Mouse (Mus musculus) thymus, postnatal 14 days (tissue): ENCODE data around the gene Cdkn2b.

ENCODE experiments used
- DNase-seq: peaks from one replicate; pipeline ENCODE4 v3.0.0; 2021

Cdkn2b gene

DNA sequence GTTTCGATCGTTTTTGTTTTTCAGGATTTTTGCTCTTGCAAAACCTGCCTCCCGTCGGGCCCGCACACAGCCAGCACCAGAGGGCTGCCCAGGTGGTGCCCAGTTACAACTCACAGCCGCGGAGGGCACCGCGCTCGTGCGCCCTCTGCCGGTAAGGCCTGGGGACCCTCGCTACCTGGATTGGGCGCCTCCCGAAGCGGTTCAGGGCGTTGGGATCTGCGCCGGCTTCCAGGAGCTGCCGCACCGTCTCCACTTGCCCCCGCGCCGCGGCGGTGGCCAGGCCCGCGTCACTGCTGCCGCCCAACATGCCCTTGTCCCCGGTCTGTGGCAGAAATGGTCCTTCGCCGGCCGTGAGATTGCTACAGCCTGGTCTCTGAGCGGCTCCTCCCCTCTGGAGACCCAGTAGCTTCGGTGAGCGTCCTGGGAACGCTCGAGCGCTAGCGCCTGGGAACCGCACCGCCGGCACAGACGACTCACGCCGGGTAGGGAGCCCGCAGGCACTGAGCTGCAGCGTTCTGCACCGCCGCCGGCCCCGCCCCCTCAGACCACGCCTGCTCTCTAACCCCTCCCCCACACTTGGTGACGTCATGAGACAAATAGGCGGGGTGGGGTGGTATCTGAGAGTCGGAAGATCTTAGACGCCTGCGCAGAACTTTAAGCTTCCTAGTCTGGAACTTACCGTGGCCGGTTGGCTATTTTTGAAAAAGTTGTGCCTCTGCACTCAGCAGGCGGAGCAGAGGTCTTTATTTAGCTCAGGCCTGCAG, at the start of gene Cdkn2b:
Gene Cdkn2b, minus strand, starts transcription at position 549 of the 764 bp plus-strand sequence.
- DNase-seq = peak; percentile 72

DNA sequence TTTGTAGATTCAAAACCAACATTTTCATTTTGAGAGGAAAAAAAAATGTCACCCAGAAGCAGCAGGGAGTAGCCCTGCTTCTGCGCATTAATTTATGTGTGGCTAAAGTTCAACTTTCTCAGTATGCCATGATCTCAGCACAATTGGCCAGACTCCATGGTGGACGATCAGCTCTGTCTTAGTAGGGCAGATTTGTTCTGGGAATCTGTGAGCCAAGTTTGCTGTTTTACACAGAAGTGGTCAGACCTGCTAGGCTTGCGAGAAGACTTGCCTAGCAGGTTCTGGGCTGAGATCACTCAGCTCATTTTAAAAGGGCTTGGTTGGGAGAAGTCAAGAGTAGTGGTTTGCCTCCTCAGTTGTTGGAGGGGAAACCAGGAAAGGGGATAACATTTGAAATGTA, 49.5 kb upstream of the Cdkn2b start:
- no peak for DNase-seq

DNA sequence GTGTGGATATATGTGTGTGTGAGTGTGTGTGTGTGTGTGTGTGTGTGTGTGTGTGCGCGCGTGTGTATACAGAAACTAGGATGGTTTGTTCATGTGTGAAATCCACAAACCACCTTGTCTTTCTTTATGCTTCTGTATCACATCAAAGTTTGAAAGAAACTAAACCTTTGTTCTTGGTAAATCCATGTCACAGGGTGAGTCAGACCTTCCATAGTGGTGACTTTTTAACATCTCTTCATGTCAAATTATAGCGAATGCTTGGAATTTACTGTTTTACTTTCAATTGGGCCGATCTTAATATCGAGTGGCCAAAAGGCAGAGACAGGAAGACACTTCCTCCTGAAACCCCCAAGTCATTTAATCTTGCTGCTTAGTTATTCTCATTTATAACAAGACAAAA, 48.7 kb upstream of the Cdkn2b start:
- DNase-seq = no peak

DNA sequence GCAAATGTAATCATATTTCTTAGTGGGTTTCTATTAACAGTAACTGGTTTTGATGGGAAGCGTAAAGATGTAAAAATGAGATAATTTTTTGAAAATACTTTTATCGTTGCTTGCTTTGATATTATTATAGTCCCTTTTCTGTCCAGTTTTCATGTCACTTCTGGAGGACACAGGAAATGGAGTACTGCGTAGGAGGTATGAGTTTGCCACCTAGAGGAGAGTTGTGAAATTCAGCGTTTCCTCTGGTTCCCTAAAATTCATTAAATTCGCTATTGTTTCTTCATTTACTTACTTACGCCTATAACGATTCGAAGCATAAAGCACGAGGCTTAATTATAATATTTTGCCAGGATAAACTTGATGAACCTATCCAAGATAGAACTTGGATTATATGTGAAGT, 43.1 kb upstream of the Cdkn2b start:
- no peak for DNase-seq

- DNase-seq = no peak
These were observed 42.3 kb upstream of the Cdkn2b start for GRCm38 (mm10) chr4:89353071-89353582.

- DNase-seq = no peak
These were observed 40.6 kb upstream of the Cdkn2b start for GRCm38 (mm10) chr4:89351474-89351873.

- no peak for DNase-seq
These were observed 40.2 kb upstream of the Cdkn2b start for GRCm38 (mm10) chr4:89350938-89351451.

GRCm38 (mm10) chr4:89350391-89350790, 39.6 kb upstream of the Cdkn2b start:
- no peak for DNase-seq

GRCm38 (mm10) chr4:89348842-89349241, 38.0 kb upstream of the Cdkn2b start:
- DNase-seq = no peak

GRCm38 (mm10) chr4:89313461-89313860, 2.6 kb upstream of the Cdkn2b start:
- no peak for DNase-seq

DNA sequence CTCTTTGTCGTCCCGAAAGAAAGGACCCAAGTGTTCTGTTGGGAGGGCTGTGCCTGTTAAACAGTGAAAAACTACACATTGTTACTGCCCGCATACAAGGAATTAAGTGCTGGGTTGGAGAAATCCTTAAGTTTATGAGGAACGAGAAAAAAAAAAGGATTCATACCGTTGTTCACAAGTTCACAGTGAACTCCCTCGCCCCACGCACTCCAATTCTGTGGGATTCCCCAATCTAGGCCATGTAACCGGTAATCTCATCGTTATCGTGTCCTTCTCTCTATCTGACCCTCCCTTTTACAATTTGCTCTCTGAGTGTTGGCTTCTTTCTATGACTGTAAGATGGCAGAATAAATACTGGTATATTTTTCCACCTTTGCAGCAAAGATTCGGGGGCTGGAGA, 843 bp downstream of the Cdkn2b start:
- DNase-seq = no peak

GRCm38 (mm10) chr4:89308001-89308400, 2.8 kb downstream of the Cdkn2b start:
- DNase-seq = no peak

DNA sequence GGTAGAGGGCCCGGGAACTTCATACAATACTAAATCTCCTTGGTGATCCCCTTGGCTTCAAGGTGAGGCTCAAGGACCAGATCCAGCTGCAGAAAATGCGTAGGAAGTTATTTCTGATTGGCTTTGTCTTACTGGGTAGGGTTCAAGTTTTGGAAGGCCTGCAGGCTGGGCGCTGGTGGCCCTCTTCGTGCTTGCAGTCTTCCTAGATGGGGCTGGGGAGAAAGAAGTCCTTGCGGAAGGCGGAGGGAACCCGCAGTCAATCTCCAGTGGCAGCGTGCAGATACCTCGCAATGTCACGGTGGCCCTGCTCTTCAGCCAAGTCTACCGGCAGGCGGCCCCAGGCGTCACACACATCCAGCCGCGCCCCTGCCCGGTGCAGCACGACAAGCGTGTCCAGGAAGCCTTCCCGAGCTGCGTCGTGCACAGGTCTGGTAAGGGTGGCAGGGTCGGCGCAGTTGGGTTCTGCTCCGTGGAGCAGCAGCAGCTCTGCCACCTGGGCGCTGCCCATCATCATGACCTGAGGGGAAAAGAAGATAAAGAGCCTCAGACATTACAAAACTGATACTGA, 4.0 kb downstream of the Cdkn2b start:
- no peak for DNase-seq

GRCm38 (mm10) chr4:89305691-89306090, 5.1 kb downstream of the Cdkn2b start:
- DNase-seq = no peak

DNA sequence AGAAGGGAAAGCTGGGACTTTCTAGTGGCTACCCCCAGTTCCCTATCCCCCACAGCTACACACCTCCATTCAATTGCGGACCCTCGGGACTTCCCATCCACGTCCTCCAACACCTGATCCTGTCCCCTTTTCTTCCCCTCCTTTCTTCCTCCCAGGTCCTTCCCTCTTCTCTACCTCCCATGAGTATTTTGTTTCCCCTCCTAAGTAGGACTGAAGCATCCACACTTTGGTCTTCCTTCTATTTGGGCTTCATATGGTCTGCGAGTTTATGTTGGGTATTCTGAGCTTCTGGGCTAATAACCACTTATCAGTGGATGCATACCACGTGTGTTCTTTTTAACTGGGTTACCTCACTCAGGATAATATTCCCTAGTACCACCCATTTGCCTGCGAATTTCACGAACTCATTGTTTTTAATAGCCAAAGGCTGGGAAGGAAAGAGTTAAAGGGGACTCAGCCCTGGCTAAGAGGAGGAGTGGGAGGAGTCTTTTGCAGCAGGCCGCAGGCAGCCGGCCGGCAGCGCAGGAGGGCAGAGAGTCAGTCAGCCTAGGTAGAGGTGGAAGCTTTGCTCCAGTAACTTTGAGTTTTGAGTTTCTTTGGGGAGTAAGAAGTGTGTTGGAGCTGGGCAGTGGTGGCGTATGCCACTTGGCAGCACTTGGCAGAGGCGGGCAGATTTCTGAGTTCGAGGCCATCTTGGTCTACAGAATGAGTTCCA, 7.4 kb downstream of the Cdkn2b start:
- no peak for DNase-seq

DNA sequence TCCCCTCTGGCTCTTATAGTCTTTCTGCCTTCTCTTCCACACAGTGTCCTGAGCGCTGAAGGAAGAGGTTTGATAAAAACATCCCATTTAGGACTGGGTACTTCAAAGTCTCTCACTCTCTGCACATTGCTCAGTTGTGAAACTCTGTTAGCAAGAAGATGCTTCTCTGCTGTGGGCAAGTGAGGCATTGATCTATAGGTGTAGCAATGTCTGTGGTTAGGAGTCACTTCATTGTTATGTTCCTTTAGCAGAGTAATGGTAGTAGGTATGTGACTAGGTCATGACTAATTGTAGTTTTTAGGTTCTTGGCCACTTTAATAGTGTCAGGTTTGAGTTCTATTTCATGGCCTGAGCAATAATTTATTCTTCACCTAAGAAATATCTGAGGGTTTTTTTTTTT, 8.7 kb downstream of the Cdkn2b start:
- DNase-seq = no peak

DNA sequence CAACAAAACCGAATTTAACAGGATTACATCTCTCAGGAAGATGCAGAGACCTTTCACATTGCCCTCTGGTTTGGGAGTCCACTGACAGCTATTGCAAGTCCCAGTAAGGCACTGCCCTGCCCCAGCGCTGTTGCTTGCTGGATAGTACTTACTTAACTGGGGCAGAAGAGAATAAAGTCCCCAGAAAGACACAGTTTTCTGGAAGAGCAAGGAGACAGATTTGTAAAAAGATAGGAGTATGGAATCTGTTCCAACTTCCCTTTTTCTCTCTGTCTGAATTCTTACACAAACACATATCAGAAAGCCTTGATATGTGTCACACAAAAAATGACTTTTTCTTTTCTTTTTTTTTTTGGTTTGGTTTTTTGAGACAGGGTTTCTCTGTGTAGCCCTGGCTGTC, 11.1 kb downstream of the Cdkn2b start:
- no peak for DNase-seq

- DNase-seq = no peak
These were observed 15.2 kb downstream of the Cdkn2b start for GRCm38 (mm10) chr4:89295441-89296220.

DNA sequence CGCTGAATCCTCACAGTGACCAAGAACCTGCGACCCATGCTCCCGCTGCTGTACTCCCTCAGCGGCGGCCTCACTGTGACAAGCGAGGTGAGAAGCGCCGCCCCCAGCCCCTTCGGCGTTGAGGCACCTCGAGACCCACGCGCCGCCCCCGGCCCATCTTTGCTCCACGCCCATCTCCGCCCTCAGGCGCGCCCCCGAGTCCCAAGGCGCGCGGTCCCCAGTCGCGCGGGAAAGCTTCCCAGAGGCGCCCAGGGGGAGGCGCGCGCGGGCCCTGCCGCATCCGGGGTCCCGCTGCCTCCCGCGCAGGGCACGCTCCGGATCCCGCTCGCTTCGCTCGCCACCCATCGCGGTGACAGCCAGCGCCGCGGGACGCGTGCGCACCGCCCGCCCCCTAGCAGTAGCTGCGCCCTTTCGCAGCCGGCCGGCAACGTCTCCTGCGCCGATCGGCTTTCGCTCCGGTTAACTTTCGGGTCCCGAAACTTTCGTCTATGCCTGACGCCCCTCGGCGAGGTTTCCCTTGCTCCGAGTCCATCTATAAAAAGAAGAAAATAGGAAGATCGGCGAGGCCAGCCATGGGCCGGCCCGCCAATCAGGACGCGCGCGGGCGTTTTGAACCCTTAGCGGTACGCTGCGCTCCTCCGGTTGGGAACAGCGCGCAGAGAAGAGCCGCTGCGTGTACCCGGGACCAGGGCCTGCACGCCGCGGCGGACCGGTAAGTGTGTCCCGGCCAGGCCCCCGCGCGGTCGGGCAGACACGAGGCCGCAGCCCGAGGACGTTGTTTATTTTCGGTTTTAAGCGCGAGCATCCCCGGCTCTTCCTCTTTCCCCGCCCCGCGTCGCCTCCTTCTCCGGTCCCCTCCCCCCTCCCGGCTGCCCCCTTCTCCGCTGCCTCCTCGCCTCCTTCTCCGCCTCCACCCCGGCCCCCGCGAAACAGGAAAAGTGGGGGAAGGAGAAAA, 16.1 kb downstream of the Cdkn2b start, which contains the start of gene Cdkn2a:
Gene Cdkn2a, minus strand, starts transcription at position 168 of the 955 bp plus-strand sequence.
- peak; percentile 50 for DNase-seq

GRCm38 (mm10) chr4:89294091-89294485, 16.8 kb downstream of the Cdkn2b start:
- DNase-seq = peak; percentile 7

GRCm38 (mm10) chr4:89293516-89293915, 17.3 kb downstream of the Cdkn2b start:
- DNase-seq = no peak

DNA sequence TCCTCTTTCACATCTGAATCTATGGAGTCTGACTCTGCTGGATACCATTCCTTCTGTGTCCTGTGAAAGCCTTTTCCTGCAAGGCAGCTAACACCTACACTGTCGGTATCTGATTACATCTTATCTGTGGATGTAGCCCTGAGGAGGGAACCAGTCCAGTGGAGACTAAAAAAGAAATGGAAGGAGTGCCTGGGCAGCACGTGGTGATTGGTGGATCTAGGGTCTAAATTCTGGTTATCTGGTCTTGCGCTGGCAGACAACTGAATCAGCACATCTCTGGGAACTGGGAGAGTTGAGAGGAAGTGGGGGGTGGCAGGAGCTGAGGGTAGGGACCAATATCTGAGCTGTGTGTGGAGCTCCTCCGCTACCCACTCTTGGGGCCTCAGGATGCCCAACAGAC, 21.8 kb downstream of the Cdkn2b start:
- DNase-seq = no peak
